Mouse (Mus musculus) CD4-positive, CD25-positive, alpha-beta regulatory T cell, adult 2 months (primary cell): ENCODE measurements around the gene Agbl4.
"Not testable (repeated sequence)": the region's sequence is repeated elsewhere in the genome, so short reads cannot be mapped to it uniquely, and the experiment has no call there.

ENCODE experiments used
- DNase-seq: peaks from one replicate; pipeline ENCODE4 v3.0.0-alpha.2; 2012; ENCODE audit warnings: low read depth, low spot score

The Agbl4 gene

GRCm38 (mm10) chr4:110916565-110916964 is 519.1 kb downstream of the Agbl4 start:
- no peak for DNase-seq

- DNase-seq, result no peak
These were observed 523.6 kb downstream of the Agbl4 start for GRCm38 (mm10) chr4:110921013-110921412.

GRCm38 (mm10) chr4:111001641-111002040 is 604.2 kb downstream of the Agbl4 start:
- DNase-seq, result no peak

GRCm38 (mm10) chr4:111004719-111005479 is 607.4 kb downstream of the Agbl4 start:
- DNase-seq, result no peak

- no peak for DNase-seq
These were observed 621.9 kb downstream of the Agbl4 start for GRCm38 (mm10) chr4:111019376-111019775.

- DNase-seq, result no peak
These were observed 669.9 kb downstream of the Agbl4 start for GRCm38 (mm10) chr4:111067330-111067729.

- no peak for DNase-seq
These were observed 676.5 kb downstream of the Agbl4 start for GRCm38 (mm10) chr4:111073738-111074497.

GRCm38 (mm10) chr4:111074701-111075154 is 677.3 kb downstream of the Agbl4 start:
- no peak for DNase-seq

- no peak for DNase-seq
These were observed 680.3 kb downstream of the Agbl4 start for GRCm38 (mm10) chr4:111077810-111078209.

GRCm38 (mm10) chr4:111085330-111085729 is 687.9 kb downstream of the Agbl4 start:
- no peak for DNase-seq

- DNase-seq, result no peak
These were observed 739.0 kb downstream of the Agbl4 start for GRCm38 (mm10) chr4:111136217-111137147.

GRCm38 (mm10) chr4:111147748-111148147 is 750.3 kb downstream of the Agbl4 start:
- DNase-seq, result no peak

- DNase-seq, result no peak
These were observed 758.4 kb downstream of the Agbl4 start for GRCm38 (mm10) chr4:111155859-111156258.

GRCm38 (mm10) chr4:111181478-111181877 is 784.0 kb downstream of the Agbl4 start:
- DNase-seq, result no peak

GRCm38 (mm10) chr4:111200100-111200499 is 802.6 kb downstream of the Agbl4 start:
- DNase-seq, result no peak

GRCm38 (mm10) chr4:111215191-111215762 is 817.8 kb downstream of the Agbl4 start:
- DNase-seq, result no peak

GRCm38 (mm10) chr4:111219030-111219429 is 821.6 kb downstream of the Agbl4 start:
- DNase-seq, result not testable (repeated sequence)

- DNase-seq, result not testable (repeated sequence)
These were observed 822.1 kb downstream of the Agbl4 start for GRCm38 (mm10) chr4:111219543-111219942.

- no peak for DNase-seq
These were observed 836.4 kb downstream of the Agbl4 start for GRCm38 (mm10) chr4:111233849-111234248.

GRCm38 (mm10) chr4:111251917-111252316 is 854.5 kb downstream of the Agbl4 start:
- no peak for DNase-seq

- no peak for DNase-seq
These were observed 858.0 kb downstream of the Agbl4 start for GRCm38 (mm10) chr4:111255499-111255898.
